Mouse (Mus musculus) midbrain, postnatal 0 days (tissue): ENCODE data around the gene Pde6h. TPM values are rescaled to one million over a fixed set of nuclear protein-coding genes. Genes with fewer than 3 reads are reported as not detected.
A peak's percentile ranks its signal among the peaks of the same experiment; 100 is the strongest.

Source experiments
- ATAC-seq: fragments of 200-750 bp; cut with Nextera tagmentation; 2 replicates; pipeline ENCODE4 v1.8.0; 2017; ENCODE audit warnings: moderate number of reproducible peaks, mild to moderate bottlenecking, moderate TSS enrichment, moderate library complexity; ENCODE audit not compliant: low FRiP score
- DNase-seq: peaks from one replicate; pipeline ENCODE4 v3.0.0-alpha.2; 2015; ENCODE audit warnings: low spot score
- H3K27ac ChIP-seq: fragments of 300-500 bp; sonication (generic); 2 replicates; pipeline ENCODE4 v1.5.1; 2014; ENCODE audit warnings: low read depth, mild to moderate bottlenecking, low read length, mixed read lengths
- H3K27me3 ChIP-seq: fragments of 300-500 bp; sonication (generic); 2 replicates; pipeline ENCODE4 v1.6.1; 2014; ENCODE audit warnings: low read length, control low read depth, mixed read lengths; ENCODE audit not compliant: insufficient read depth
- H3K36me3 ChIP-seq: fragments of 300-500 bp; sonication (generic); 2 replicates; pipeline ENCODE4 v1.6.1; 2014; ENCODE audit warnings: low read length, control low read depth, mixed read lengths; ENCODE audit not compliant: insufficient read depth
- H3K4me1 ChIP-seq: fragments of 300-500 bp; sonication (generic); 2 replicates; pipeline ENCODE4 v1.6.1; 2014; ENCODE audit warnings: mild to moderate bottlenecking, control low read depth, antibody characterized with exemption, low read length, mixed read lengths; ENCODE audit not compliant: insufficient read depth
- H3K4me2 ChIP-seq: fragments of 300-500 bp; sonication (generic); 2 replicates; pipeline ENCODE4 v1.6.1; 2014; ENCODE audit warnings: low read depth, mild to moderate bottlenecking, low read length, mixed read lengths; ENCODE audit not compliant: poor library complexity, severe bottlenecking
- H3K4me3 ChIP-seq: fragments of 300-500 bp; sonication (generic); 2 replicates; pipeline ENCODE4 v1.5.1; 2014; ENCODE audit warnings: low read depth, mild to moderate bottlenecking, low read length, moderate library complexity
- H3K9ac ChIP-seq: fragments of 300-500 bp; sonication (generic); replicated peaks from 2 replicates; pipeline ENCODE4 v1.6.1; 2014; ENCODE audit warnings: mild to moderate bottlenecking, low read length, moderate library complexity, mixed read lengths; ENCODE audit not compliant: poor library complexity, severe bottlenecking
- H3K9me3 ChIP-seq: fragments of 300-500 bp; sonication (generic); 2 replicates; pipeline ENCODE4 v1.6.1; 2016; ENCODE audit warnings: low read length, control low read depth
- CTCF ChIP-seq: IDR thresholded peaks from 2 replicates; pipeline ENCODE4 v1.5.1; 2016; ENCODE audit warnings: antibody characterized with exemption, mild to moderate bottlenecking
- WGBS: fragments of 180-500 bp; shearing (Covaris S2); extraction: QIAGEN DNeasy Blood & Tissue Kit; methylation state at CpG from one replicate; pipeline ENCODE4 v1.1.7; 2014; 5-methylcytosine and 5-hydroxymethylcytosine counted together
- polyA plus RNA-seq: library from polyadenylated mRNA; unstranded; fragments of >200 nt; fragmentation: Nextera tagmentation; extraction: Ambion mirVana; gene quantifications from 2 replicates; pipeline ENCODE4 v1.2.1, GENCODE M21; 2015
- total RNA-seq: library from RNA; depleted of rRNA; stranded (reverse); fragments of >200 nt; gene quantifications from 2 replicates; pipeline ENCODE4 v1.2.3, GENCODE M21; 2014

The Pde6h gene
- total and polyA plus RNA-seq, 2 experiments from 2014 or later: 0.05 to 0.84 TPM

- Histone ChIP-seq H3K36me3 (no peaks in the 10 kb centered on the region), H3K9ac (no peak overlapping the region), H3K27ac (no peak overlapping the region), H3K27me3 (no peaks in the 10 kb centered on the region), H3K4me3 (no peak overlapping the region), H3K9me3 (no peaks in the 10 kb centered on the region), H3K4me1 (no peaks in the 10 kb centered on the region), H3K4me2 (no peak overlapping the region)
- no peak for ATAC-seq
- TF ChIP-seq CTCF: no peak
- 89% methylated on average over 19 of the region's 19 CpGs for WGBS
- DNase-seq: no peak
Measured at GRCm38 (mm10) chr6:136906283-136906936, 17.2 kb upstream of the Pde6h start.

GRCm38 (mm10) chr6:136906937-136907293 lies 16.7 kb upstream of the Pde6h start:
- WGBS: 76% methylated on average over 10 of the region's 10 CpGs
- Histone ChIP-seq H3K4me2 (no peak overlapping the region), H3K36me3 (no peaks in the 10 kb centered on the region), H3K9me3 (no peaks in the 10 kb centered on the region), H3K4me3 (no peak overlapping the region), H3K27me3 (no peaks in the 10 kb centered on the region), H3K4me1 (no peaks in the 10 kb centered on the region), H3K9ac (no peak overlapping the region), H3K27ac (no peak overlapping the region)
- 0 out of 2 replicates have a peak, but pooled peaks have one; percentile 31 for ATAC-seq
- no peak for DNase-seq
- no peak for TF ChIP-seq CTCF

GRCm38 (mm10) chr6:136910247-136910890 lies 13.3 kb upstream of the Pde6h start:
- no peak for TF ChIP-seq CTCF
- Histone ChIP-seq H3K4me3 (no peak overlapping the region), H3K27ac (no peak overlapping the region), H3K27me3 (no peaks in the 10 kb centered on the region), H3K9ac (no peak overlapping the region), H3K9me3 (no peaks in the 10 kb centered on the region), H3K4me2 (no peak overlapping the region), H3K4me1 (peaks cover 4% of the 10 kb centered on the region; the same call in 1 of the 2 replicates), H3K36me3 (no peaks in the 10 kb centered on the region)
- ATAC-seq: no peak
- peak; percentile 43 for DNase-seq
- WGBS: 81% methylated on average over 9 of the region's 9 CpGs

DNA sequence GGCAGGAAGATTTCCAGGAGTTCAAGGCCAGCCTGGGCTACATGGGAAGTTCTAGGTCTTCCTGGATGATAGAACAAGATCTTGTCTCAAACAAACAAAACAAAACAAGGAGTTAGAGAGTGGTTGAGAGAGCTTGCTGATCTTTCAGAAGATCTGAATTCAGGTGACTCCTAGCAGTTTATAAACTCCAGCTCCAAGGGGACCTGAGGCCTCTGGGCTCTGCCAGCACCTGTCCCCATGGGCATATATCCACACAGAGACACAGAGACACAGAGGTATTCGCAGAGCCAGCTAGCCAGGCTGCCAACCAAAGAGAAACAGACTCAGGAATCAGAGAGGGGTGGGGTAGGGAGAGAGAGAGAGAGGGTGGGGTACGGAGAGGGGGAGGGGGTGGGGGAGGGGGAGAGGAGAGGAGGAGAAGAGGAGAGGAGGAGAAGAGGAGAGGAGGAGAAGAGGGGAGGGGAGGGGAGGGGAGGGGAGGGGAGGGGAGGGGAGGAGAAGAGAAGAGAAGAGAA lies 10.8 kb upstream of the Pde6h start:
- H3K9me3 ChIP-seq: no peaks in the 10 kb centered on the region
- 100% methylated on average over 1 of the region's 2 CpGs for WGBS
- no peak overlapping the region for H3K4me2 ChIP-seq
- DNase-seq: no peak
- no peaks in the 10 kb centered on the region for H3K27me3 ChIP-seq
- ATAC-seq: no peak
- no peak overlapping the region for H3K9ac ChIP-seq
- no peak overlapping the region for H3K27ac ChIP-seq
- TF ChIP-seq CTCF: no peak
- no peaks in the 10 kb centered on the region for H3K36me3 ChIP-seq
- H3K4me3 ChIP-seq: no peak overlapping the region
- peaks cover 4% of the 10 kb centered on the region; the same call in 1 of the 2 replicates for H3K4me1 ChIP-seq

- no peak for TF ChIP-seq CTCF
- Histone ChIP-seq H3K4me1 (peaks cover 4% of the 10 kb centered on the region; the same call in 1 of the 2 replicates), H3K4me2 (peak overlapping the region; percentile 53), H3K27me3 (no peaks in the 10 kb centered on the region), H3K36me3 (no peaks in the 10 kb centered on the region), H3K4me3 (peak overlapping the region; percentile 23), H3K9me3 (no peaks in the 10 kb centered on the region), H3K9ac (no peak overlapping the region), H3K27ac (no peak overlapping the region)
- ATAC-seq (peak; percentile 60; the same call in 1 of the 2 replicates), DNase-seq (no peak)
- 16% methylated on average over 18 of the region's 18 CpGs for WGBS
Measured at GRCm38 (mm10) chr6:136913384-136914126, 10.1 kb upstream of the Pde6h start.
